Mouse (Mus musculus) adrenal gland, adult 8-10 months (tissue): ENCODE data around the gene Fcgr1. TPM values are rescaled to one million over a fixed set of nuclear protein-coding genes. Genes with fewer than 3 reads are reported as not detected.
"Not testable (repeated sequence)": the region's sequence is repeated elsewhere in the genome, so short reads cannot be mapped to it uniquely, and the experiment has no call there.

Experiments used
- DNase-seq: peaks from one replicate; pipeline ENCODE4 v3.0.0; 2022
- total RNA-seq, 4 experiments: library from RNA; stranded (reverse); gene quantifications; 2 replicates each; pipeline ENCODE4 v1.2.4; 2022

Gene Fcgr1
- total RNA-seq, 4 experiments from 2014 or later, result 2.2 to 4.3 (median 3.3) TPM

- DNase-seq, result not testable (repeated sequence)
These were observed 30.0 kb upstream of the Fcgr1 start for GRCm38 (mm10) chr3:96323806-96324205.

GRCm38 (mm10) chr3:96322609-96323008 lies 28.8 kb upstream of the Fcgr1 start:
- no peak for DNase-seq

GRCm38 (mm10) chr3:96321891-96322290 lies 28.1 kb upstream of the Fcgr1 start:
- DNase-seq, result no peak

GRCm38 (mm10) chr3:96320003-96320402 lies 26.2 kb upstream of the Fcgr1 start:
- not testable (repeated sequence) for DNase-seq

- DNase-seq, result no peak
These were observed 18.8 kb upstream of the Fcgr1 start for GRCm38 (mm10) chr3:96312341-96313098.

GRCm38 (mm10) chr3:96309441-96309840 lies 15.7 kb upstream of the Fcgr1 start:
- DNase-seq, result no peak

GRCm38 (mm10) chr3:96306506-96306905 lies 12.7 kb upstream of the Fcgr1 start:
- DNase-seq, result no peak

GRCm38 (mm10) chr3:96302076-96302475 lies 8.3 kb upstream of the Fcgr1 start:
- no peak for DNase-seq

- no peak for DNase-seq
These were observed 7.1 kb upstream of the Fcgr1 start for GRCm38 (mm10) chr3:96300706-96301529.

GRCm38 (mm10) chr3:96299562-96299961 lies 5.8 kb upstream of the Fcgr1 start:
- DNase-seq, result no peak

- DNase-seq, result no peak
These were observed 4.6 kb upstream of the Fcgr1 start for GRCm38 (mm10) chr3:96298360-96298759.

GRCm38 (mm10) chr3:96293368-96293767 lies 401 bp downstream of the Fcgr1 start:
- DNase-seq, result no peak

GRCm38 (mm10) chr3:96292641-96293040 lies 1.1 kb downstream of the Fcgr1 start:
- no peak for DNase-seq

GRCm38 (mm10) chr3:96290727-96291126 lies 3.0 kb downstream of the Fcgr1 start:
- DNase-seq, result not testable (repeated sequence)

- DNase-seq, result no peak
These were observed 4.6 kb downstream of the Fcgr1 start for GRCm38 (mm10) chr3:96289201-96289600.

- DNase-seq, result not testable (repeated sequence)
These were observed 6.4 kb downstream of the Fcgr1 start for GRCm38 (mm10) chr3:96287334-96287733.

GRCm38 (mm10) chr3:96284457-96284856 lies 9.3 kb downstream of the Fcgr1 start:
- no peak for DNase-seq

- DNase-seq, result no peak
These were observed 13.1 kb downstream of the Fcgr1 start for GRCm38 (mm10) chr3:96280660-96281059.

GRCm38 (mm10) chr3:96277800-96278624 lies 15.8 kb downstream of the Fcgr1 start:
- DNase-seq, result peak; percentile 86

- DNase-seq, result no peak
These were observed 16.4 kb downstream of the Fcgr1 start for GRCm38 (mm10) chr3:96277428-96277799.

- DNase-seq, result no peak
These were observed 19.9 kb downstream of the Fcgr1 start for GRCm38 (mm10) chr3:96273591-96274465.
